Mouse (Mus musculus): Measurements from ENCODE around the gene Ctcf. TPM values are rescaled to one million over a fixed set of nuclear protein-coding genes. Genes with fewer than 3 reads are reported as not detected.

The Ctcf gene
- total RNA-seq, 2 experiments from 2014 or later, result 29.2 to 29.6 TPM

GRCm38 (mm10) chr8:105657641-105658040 is 21.3 kb downstream of the Ctcf start:
- DNase-seq, result no peak

DNA sequence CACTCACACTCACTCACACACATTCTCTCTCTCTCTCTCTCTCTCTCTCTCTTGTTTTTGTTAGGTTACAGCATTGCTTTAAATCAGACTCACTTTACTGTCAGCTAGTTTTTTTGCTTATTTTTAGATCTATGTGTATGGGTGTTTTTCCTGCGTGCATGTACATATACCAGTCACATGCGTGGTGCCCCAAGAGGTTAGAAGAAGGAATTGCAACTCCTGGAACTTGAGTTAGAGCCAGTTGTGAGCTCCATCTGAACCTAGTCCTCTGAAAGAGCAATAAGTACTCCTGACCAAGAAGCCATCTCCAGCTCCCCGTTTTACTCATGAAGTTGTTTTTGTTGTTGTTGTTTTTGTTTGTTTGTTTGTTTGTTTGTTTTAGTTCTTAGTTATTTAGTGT is 24.8 kb downstream of the Ctcf start:
- DNase-seq, result no peak

DNA sequence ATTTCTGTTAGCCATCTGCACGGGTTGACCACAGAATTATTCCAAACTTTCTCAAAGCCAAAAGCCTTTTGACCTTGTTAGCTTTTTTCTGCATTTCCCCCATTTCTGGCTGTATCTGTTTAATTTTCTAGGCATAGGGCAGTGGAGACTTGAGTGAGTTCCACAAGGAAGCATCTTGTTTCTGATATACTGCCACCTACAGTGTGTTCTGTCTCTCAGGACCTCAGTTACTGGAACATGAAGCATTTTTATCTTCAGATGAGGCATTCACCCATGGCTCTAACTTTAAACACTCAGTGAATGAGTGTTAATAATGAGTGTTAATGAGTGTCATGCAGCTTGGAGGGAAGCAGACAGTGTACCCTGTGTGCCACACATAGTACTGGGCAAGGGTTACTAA is 41.5 kb downstream of the Ctcf start:
- no peak for DNase-seq

GRCm38 (mm10) chr8:105685325-105685724 is 49.0 kb downstream of the Ctcf start:
- DNase-seq, result no peak

DNA sequence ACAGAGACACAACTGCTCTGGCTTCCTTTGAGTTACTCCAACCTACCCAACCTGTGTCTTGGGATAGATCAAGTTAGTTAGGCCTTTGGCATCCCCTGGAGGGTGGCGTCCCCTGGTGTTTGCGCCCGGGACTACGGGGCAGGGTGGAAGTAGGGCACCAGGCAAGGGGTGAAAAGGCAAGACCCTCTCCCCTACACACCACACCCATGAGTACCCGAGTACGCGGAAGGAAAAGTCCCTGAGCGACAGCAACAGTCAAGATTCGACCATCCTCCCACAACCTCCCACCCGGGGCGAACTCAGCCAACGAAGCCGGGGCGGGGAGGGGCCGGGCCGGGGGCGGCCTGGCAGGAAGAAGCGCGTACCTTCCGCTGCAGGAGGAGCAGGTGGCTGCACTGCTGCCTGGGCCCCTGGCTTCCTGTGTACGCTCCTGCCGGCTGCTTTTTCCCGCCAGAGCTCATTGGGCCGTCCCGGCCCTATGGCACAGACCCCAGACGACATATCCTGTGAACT is 49.5 kb downstream of the Ctcf start, which contains the start of gene Carmil2:
Gene Carmil2 (plus strand): TSS at position 479 of the 513 bp plus-strand sequence.
- DNase-seq, result peak; percentile 65

DNA sequence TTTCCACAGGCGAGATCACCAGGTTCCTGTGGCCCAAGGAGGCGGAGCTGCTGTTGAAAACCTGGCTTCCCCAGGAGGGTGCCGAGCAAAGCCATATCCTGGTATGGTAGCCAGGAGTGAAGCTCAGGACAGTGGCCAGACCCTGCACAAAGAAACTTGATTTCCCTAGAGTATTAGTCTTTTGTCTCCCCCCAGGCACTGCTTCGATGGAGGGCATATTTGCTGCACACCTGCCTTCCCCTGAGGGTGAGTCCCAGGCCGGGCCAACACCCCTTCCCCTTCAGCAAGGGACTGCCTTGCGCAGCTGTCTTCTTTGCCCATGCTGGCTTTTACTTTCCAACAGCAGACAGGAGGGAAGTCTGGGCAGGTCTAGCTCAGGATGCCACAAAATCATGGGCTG is 50.2 kb downstream of the Ctcf start:
- DNase-seq, result no peak

GRCm38 (mm10) chr8:105687512-105687911 is 51.1 kb downstream of the Ctcf start:
- no peak for DNase-seq

DNA sequence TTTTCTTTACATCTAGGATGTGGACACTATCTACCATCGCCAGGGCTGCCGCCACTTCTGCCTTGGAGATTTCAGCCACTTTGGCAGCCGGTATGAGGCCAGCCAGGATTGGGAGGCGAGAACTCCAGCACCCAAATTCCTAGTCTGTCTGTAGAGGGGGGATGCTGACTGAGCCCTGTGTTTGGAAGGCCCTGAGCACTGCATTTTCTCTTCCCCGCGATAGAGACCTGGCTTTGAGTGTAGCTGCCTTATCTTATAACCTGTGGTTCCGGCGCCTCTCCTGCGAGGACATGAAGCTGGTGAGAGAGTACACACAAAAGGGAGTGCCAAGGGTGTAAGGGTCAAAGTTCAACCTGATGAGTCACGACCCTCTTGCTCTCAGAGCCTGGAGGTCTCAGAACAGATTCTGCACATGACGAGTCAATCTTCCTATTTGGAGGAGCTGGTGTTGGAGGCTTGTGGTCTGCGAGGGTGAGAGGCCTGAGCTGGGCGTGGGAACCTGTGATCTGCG is 51.9 kb downstream of the Ctcf start:
- no peak for DNase-seq

DNA sequence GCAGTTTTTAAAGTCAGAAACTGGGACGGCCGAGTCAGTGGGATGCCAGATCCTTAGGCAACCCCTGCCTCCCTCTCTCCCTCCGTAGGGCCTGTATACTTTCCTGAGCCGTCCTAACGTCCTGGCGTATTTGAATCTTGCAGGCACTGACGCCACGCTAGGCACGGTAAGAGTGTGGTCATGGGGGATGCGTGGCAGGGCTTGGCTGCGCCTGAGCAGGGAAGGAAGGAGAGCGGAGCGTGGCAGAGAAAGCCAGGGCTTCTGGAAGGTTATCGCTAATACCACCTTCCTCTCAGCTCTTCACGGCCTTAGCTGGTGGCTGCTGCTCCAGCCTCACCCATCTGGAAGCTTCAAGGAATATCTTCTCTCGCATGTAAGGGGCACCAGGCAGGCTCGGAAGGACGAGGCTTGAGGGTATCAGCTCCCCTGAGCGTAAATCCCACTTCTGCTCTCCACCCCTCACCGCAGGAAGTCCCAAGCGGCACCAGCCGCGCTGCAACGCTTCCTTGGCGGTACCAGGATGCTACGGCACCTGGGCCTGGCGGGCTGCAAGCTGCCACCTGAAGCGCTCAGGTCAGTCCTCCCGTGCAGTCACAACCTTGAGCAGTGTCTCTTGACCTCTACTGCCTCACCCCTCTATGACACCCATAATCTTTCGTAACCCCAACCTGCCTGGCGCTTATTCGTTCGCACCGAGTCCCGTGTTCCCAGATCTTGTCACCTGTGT is 53.1 kb downstream of the Ctcf start:
- no peak for DNase-seq

DNA sequence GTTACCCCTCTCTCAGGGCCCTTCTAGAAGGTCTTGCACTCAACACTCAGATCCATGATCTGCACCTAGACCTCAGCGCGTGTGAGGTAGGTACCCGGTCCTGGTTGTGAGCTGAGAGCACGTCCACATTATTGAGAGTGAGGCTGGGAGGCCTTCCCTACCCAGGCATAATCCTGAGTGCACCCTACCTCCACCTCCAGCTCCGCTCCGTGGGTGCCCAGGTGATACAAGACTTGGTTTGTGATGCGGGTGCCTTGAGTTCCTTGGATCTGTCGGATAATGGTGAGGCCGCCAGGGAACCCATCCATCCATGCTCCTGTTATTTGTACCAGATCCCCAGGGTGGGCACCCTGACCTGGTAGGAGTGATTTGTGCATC is 53.6 kb downstream of the Ctcf start:
- no peak for DNase-seq

DNA sequence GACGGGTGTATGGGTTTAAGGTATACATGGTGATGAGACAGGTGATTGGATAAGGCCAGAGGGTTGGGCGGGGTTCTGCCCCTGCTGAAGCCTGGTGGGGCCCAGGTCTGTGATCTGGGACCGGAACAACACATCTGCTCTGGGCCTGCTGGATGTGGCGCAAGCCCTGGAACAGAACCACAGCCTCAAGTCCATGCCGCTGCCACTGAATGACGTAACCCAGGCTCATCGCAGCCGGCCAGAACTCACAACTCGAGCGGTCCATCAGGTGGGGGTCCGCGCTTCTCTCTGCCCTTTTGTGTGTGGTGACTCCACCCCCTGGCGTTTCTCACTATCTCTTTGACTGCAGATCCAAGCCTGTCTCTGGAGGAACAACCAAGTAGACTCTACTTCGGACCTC is 54.6 kb downstream of the Ctcf start:
- no peak for DNase-seq

GRCm38 (mm10) chr8:105692449-105693182 is 56.2 kb downstream of the Ctcf start:
- DNase-seq, result no peak

- peak; percentile 45 for DNase-seq
These were observed 57.3 kb downstream of the Ctcf start for GRCm38 (mm10) chr8:105693648-105694047.

- no peak for DNase-seq
These were observed 57.9 kb downstream of the Ctcf start for GRCm38 (mm10) chr8:105694051-105694799.

DNA sequence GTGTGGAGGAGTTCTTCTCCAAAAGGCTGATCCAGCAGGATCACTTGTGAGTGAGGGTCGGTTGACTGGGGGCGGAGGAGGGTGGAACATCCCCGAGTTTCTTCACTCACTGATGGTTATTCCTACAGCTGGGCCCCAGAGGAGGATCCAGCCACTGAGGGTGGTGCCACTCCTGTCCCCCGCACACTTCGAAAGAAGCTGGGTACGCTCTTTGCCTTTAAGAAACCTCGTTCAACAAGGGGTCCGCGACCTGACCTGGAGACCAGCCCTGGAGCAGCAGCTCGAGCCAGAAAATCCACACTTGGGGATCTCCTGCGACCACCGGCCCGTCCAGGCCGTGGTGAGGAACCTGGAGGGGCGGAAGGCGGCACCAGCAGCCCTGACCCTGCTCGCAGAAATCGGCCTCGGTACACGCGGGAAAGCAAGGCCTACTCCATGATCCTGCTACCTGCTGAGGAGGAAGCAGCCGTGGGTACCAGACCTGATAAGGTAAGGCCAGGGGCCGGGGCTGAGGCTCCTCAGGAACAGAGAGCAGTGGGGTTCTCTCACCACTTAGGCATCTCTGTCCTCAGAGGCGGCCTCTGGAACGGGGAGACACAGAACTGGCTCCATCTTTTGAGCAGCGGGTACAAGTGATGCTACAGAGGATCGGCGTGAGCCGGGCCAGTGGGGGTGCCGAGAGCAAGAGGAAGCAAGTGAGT is 58.9 kb downstream of the Ctcf start:
- no peak for DNase-seq

GRCm38 (mm10) chr8:105697196-105697780 is 60.9 kb downstream of the Ctcf start:
- DNase-seq, result no peak

- no peak for DNase-seq
These were observed 62.4 kb downstream of the Ctcf start for GRCm38 (mm10) chr8:105698734-105699133.

GRCm38 (mm10) chr8:105699488-105700215 is 63.3 kb downstream of the Ctcf start:
- no peak for DNase-seq

DNA sequence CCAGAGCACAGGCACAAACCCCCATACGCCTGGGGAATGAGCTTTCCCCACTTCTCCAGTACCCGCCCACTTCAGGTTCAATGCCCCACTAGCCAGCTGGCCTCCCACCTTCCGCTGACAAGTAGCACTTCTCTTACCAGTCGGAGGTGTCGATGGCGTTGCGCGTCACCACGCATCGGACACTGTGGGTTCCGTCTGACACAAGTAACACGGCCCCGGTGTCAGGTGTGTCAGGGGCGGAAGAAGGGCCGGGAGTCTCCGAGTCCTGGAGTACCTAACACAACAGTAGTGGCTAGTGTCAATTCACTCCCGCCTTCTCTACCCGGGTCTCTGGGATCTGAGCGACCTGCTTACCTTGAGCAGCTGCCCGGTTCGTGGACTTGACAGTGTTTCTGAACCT is 64.2 kb downstream of the Ctcf start:
- DNase-seq, result no peak

DNA sequence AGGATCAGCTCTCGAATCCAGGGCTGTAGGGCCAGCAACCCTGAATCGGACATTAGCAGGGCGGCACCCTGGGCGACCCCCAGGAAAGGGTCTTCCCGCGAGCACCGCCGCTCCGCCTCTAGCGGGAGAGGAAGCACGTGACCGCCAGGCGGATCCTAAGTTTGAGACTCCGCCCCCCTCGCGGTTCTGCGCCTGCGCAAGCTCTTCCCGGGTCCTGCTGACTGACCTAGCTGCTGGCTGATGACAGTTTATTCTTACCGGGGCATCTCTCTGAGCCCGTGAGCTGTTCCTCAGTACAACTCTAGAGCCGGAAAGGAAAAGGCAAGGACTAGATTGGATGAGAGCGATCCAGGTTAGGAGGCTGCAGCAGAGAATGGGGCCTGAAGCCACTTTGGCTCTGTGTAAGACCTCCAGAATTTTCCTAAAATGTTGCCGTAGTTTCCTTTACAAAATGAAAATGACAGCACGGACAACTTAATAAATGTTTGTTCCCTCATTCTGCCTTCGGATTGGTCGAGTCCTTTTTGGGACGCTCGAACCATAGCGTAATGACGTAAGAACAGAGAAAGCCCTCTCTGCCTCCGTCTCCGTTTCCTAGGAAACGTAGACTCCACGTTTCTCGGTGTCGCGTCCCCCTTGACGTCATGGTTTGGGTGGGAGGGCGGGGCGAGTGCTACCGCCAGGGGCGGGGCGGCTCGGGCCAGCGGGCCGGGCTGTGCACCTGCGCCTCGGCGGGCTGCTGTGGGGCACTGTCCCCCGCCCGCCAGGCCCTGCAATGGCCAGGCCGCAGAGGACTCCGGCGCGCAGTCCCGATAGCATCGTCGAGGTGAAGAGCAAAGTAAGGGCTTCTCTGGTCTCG is 64.8 kb downstream of the Ctcf start, which contains the start of the genes Acd and Pard6a:
Gene Acd (minus strand): TSS at position 137 of the 859 bp plus-strand sequence.
Gene Pard6a (plus strand): TSS at position 183 of the 859 bp plus-strand sequence.
- peak; percentile 91 for DNase-seq
